Mouse (Mus musculus) T-helper 17 cell (primary cell): ENCODE results near the gene Pip4k2b.

Experiments used
- in situ Hi-C, 2 experiments: fragments of 300-600 bp; cut with MboI, MseI; formaldehyde crosslinking; loops; 1 replicate in 1 of 2; 2 replicates in 1 of 2; pipeline ENCODE4 v1.15.1; 2025; ENCODE audit warnings: high pct_unique_total_duplicates in 2 of 2

The Pip4k2b gene

GRCm38 (mm10) chr11:97697199-97697890 is 47.2 kb downstream of the Pip4k2b start:
- in situ Hi-C loops = loop anchor here in 1 of 2 experiments (5.0 kb wide), 1 partner anchor 65 kb away; no protein-coding TSS in a partner anchor

GRCm38 (mm10) chr11:97696669-97697068 is 47.8 kb downstream of the Pip4k2b start:
- in situ Hi-C loops = loop anchor here in 1 of 2 experiments (5.0 kb wide), 1 partner anchor 64 kb away; no protein-coding TSS in a partner anchor

- in situ Hi-C loops = loop anchor here in 1 of 2 experiments (5.0 kb wide), 1 partner anchor 64 kb away; no protein-coding TSS in a partner anchor
Measured at GRCm38 (mm10) chr11:97695712-97696401, 48.6 kb downstream of the Pip4k2b start.

- in situ Hi-C loops = loop anchor here (5.0 kb wide), 3 partner anchors 43 to 63 kb away; no protein-coding TSS in a partner anchor
Measured at GRCm38 (mm10) chr11:97694921-97695711, 49.4 kb downstream of the Pip4k2b start.

GRCm38 (mm10) chr11:97694435-97694834 is 50.1 kb downstream of the Pip4k2b start:
- in situ Hi-C loops = loop anchor here (5.0 kb wide), 2 partner anchors 42 to 52 kb away; no protein-coding TSS in a partner anchor

- in situ Hi-C loops = loop anchor here (5.0 kb wide), 2 partner anchors 38 to 48 kb away; no protein-coding TSS in a partner anchor
Measured at GRCm38 (mm10) chr11:97689861-97690260, 54.6 kb downstream of the Pip4k2b start.

GRCm38 (mm10) chr11:97687061-97687460 is 57.4 kb downstream of the Pip4k2b start:
- in situ Hi-C loops = no loop called here

- in situ Hi-C loops = no loop called here
Measured at GRCm38 (mm10) chr11:97686322-97686908, 58.1 kb downstream of the Pip4k2b start.

- in situ Hi-C loops = no loop called here
Measured at GRCm38 (mm10) chr11:97685613-97686321, 58.7 kb downstream of the Pip4k2b start, which contains the start of gene Cisd3. TSS of gene Cisd3 (plus strand) at chr11:97685826.

GRCm38 (mm10) chr11:97684766-97685165 is 59.7 kb downstream of the Pip4k2b start:
- in situ Hi-C loops = no loop called here

- in situ Hi-C loops = no loop called here
Measured at GRCm38 (mm10) chr11:97684063-97684680, 60.3 kb downstream of the Pip4k2b start.

GRCm38 (mm10) chr11:97682504-97683055 is 61.9 kb downstream of the Pip4k2b start:
- in situ Hi-C loops = no loop called here

- in situ Hi-C loops = no loop called here
Measured at GRCm38 (mm10) chr11:97680430-97680829, 64.1 kb downstream of the Pip4k2b start.

- in situ Hi-C loops = no loop called here
Measured at GRCm38 (mm10) chr11:97678301-97678700, 66.2 kb downstream of the Pip4k2b start.

GRCm38 (mm10) chr11:97677842-97678241 is 66.7 kb downstream of the Pip4k2b start:
- in situ Hi-C loops = no loop called here

- in situ Hi-C loops = no loop called here
Measured at GRCm38 (mm10) chr11:97677381-97677780, 67.1 kb downstream of the Pip4k2b start.

- in situ Hi-C loops = no loop called here
Measured at GRCm38 (mm10) chr11:97676050-97676754, 68.3 kb downstream of the Pip4k2b start.

GRCm38 (mm10) chr11:97673148-97673547 is 71.4 kb downstream of the Pip4k2b start:
- in situ Hi-C loops = no loop called here

- in situ Hi-C loops = no loop called here
Measured at GRCm38 (mm10) chr11:97671177-97671527, 73.4 kb downstream of the Pip4k2b start.
